Mouse (Mus musculus) heart, adult 2 months (tissue): ENCODE measurements at regions not wholly inside any gene's neighbourhood (a gene's known extent, or its start where the extent isn't known, plus 50 kb on each side); places are given as distances from the start of the nearest gene placed in this dataset.

Source experiments
- CTCF ChIP-seq: fragments of 200-600 bp; IDR thresholded peaks from 2 replicates; pipeline ENCODE4 v1.8.1; 2022; ENCODE audit warnings: antibody characterized with exemption, mild to moderate bottlenecking, moderate library complexity
- POLR2A ChIP-seq: fragments of 200-500 bp; IDR thresholded peaks from 2 replicates; pipeline ENCODE4 v1.6.1; 2011; ENCODE audit warnings: mild to moderate bottlenecking, low read depth, low read length, control low read depth; ENCODE audit not compliant: insufficient read depth

DNA sequence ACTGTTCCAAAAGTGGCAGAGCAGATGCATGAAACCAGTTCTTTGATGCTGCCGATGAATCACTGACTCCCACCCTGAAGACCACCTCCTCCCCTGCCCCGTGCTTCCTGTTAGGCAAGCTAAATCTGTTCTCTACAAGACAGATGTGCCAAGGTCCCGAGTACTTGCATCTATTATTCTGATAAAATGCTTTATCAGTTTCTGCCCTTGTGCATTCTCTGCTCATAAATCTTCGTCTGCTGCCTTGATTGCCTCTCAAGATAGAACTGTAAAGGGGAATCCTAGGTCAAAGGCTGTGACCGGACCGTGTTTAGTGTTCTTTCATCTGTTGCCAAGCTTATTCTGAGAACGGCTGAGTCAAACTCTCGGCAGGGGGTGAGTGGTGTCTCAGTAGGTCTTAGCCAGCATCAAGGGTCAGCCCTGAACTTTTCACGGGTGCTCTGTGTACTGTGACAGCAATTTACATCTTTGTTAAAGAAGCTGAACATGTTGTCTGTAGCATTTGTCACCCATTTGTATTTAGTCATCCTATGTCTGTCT lies 51.5 kb upstream of the Fer start:
- TF ChIP-seq CTCF (no peak), POLR2A (no peak)
